Mouse (Mus musculus) megakaryocyte, embryonic 14.5 days (primary cell): ENCODE data around the gene 1600012H06Rik. TPM values are rescaled to one million over a fixed set of nuclear protein-coding genes. Genes with fewer than 3 reads are reported as not detected.
"Not testable (repeated sequence)": the region's sequence is repeated elsewhere in the genome, so short reads cannot be mapped to it uniquely, and the experiment has no call there.

ENCODE experiments used
- H3K27me3 ChIP-seq: replicated peaks from 2 replicates; pipeline ENCODE3; 2012; ENCODE audit warnings: inconsistent platforms
- H3K36me3 ChIP-seq: replicated peaks from 2 replicates; pipeline ENCODE3; 2012; ENCODE audit warnings: low read length, inconsistent platforms, mixed read lengths
- H3K4me1 ChIP-seq: 2 replicates; pipeline ENCODE4 v1.6.1; 2012; ENCODE audit warnings: inconsistent platforms
- H3K4me3 ChIP-seq: replicated peaks from 2 replicates; pipeline ENCODE3; 2012; ENCODE audit warnings: moderate library complexity, mild to moderate bottlenecking, inconsistent platforms
- H3K9me3 ChIP-seq: 2 replicates; pipeline ENCODE4 v1.6.1; 2012; ENCODE audit warnings: inconsistent platforms
- FLI1 ChIP-seq: IDR thresholded peaks from 2 replicates; pipeline ENCODE4 v1.6.1; 2012; ENCODE audit warnings: low read length, inconsistent platforms, mixed read lengths
- GATA1 ChIP-seq: IDR thresholded peaks from 3 replicates; pipeline ENCODE4 v1.6.1; 2012; ENCODE audit warnings: mixed read lengths, low read length, inconsistent platforms, borderline replicate concordance
- polyA plus RNA-seq: library from polyadenylated mRNA; stranded (reverse); fragments of >175 nt; gene quantifications from 2 replicates; pipeline ENCODE4 v1.2.3, GENCODE M21; 2012; ENCODE audit warnings: low replicate concordance; ENCODE audit not compliant: insufficient read depth

1600012H06Rik gene
- polyA plus RNA-seq, 1 experiment = 3.1 TPM

- H3K9me3 ChIP-seq = no peaks in the 10 kb centered on the region
- no peaks in the 10 kb centered on the region for H3K36me3 ChIP-seq
- peaks cover 9% of the 10 kb centered on the region for H3K4me1 ChIP-seq
- peaks cover 2% of the 10 kb centered on the region for H3K27me3 ChIP-seq
- no peak for TF ChIP-seq GATA1
- TF ChIP-seq FLI1 = no peak
- no peak overlapping the region for H3K4me3 ChIP-seq
Observed at GRCm38 (mm10) chr17:14912981-14913380, 30.0 kb upstream of the 1600012H06Rik start.

- TF ChIP-seq GATA1 (no peak), FLI1 (no peak)
- Histone ChIP-seq H3K27me3 (peaks cover 7% of the 10 kb centered on the region), H3K4me3 (no peak overlapping the region), H3K4me1 (peaks cover 14% of the 10 kb centered on the region), H3K36me3 (no peaks in the 10 kb centered on the region), H3K9me3 (no peaks in the 10 kb centered on the region)
Observed at GRCm38 (mm10) chr17:14914401-14914800, 28.6 kb upstream of the 1600012H06Rik start.

DNA sequence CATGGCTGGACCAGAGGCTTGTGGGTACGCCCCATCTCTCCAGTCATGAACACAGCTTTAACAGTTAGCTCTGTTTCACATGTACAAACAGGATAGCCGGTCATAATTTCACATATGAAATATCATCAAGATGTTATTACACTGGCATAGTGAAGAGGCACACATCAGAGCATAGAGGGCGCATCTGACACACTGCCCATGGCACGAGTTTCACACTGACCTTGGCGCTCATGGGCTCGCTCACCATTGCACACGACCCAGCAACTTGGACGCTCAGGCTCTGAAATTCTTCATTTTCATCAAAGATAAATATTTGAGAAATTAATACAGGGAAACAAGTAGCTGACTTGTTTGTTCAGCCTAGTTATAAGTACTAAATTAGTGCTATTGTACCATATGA lies 25.1 kb upstream of the 1600012H06Rik start:
- H3K9me3 ChIP-seq = no peaks in the 10 kb centered on the region
- TF ChIP-seq FLI1 (no peak), GATA1 (no peak)
- H3K4me1 ChIP-seq = peaks cover 21% of the 10 kb centered on the region
- H3K27me3 ChIP-seq = peaks cover 16% of the 10 kb centered on the region
- H3K36me3 ChIP-seq = no peaks in the 10 kb centered on the region
- H3K4me3 ChIP-seq = no peak overlapping the region

- Histone ChIP-seq H3K36me3 (no peaks in the 10 kb centered on the region), H3K4me3 (no peak overlapping the region), H3K27me3 (peaks cover 21% of the 10 kb centered on the region), H3K9me3 (no peaks in the 10 kb centered on the region), H3K4me1 (peaks cover 12% of the 10 kb centered on the region)
- TF ChIP-seq FLI1 (no peak), GATA1 (no peak)
Observed at GRCm38 (mm10) chr17:14921582-14921981, 21.4 kb upstream of the 1600012H06Rik start.

GRCm38 (mm10) chr17:14927644-14928218 lies 15.3 kb upstream of the 1600012H06Rik start:
- H3K4me1 ChIP-seq = peaks cover 12% of the 10 kb centered on the region
- peaks cover 5% of the 10 kb centered on the region for H3K27me3 ChIP-seq
- H3K9me3 ChIP-seq = peaks cover 15% of the 10 kb centered on the region
- no peak overlapping the region for H3K4me3 ChIP-seq
- TF ChIP-seq GATA1 (no peak), FLI1 (no peak)
- H3K36me3 ChIP-seq = no peaks in the 10 kb centered on the region

GRCm38 (mm10) chr17:14928631-14929030 lies 14.4 kb upstream of the 1600012H06Rik start:
- Histone ChIP-seq H3K9me3 (peaks cover 15% of the 10 kb centered on the region), H3K4me1 (peaks cover 12% of the 10 kb centered on the region), H3K4me3 (no peak overlapping the region), H3K27me3 (peaks cover 5% of the 10 kb centered on the region), H3K36me3 (no peaks in the 10 kb centered on the region)
- no peak for TF ChIP-seq FLI1
- TF ChIP-seq GATA1 = no peak

DNA sequence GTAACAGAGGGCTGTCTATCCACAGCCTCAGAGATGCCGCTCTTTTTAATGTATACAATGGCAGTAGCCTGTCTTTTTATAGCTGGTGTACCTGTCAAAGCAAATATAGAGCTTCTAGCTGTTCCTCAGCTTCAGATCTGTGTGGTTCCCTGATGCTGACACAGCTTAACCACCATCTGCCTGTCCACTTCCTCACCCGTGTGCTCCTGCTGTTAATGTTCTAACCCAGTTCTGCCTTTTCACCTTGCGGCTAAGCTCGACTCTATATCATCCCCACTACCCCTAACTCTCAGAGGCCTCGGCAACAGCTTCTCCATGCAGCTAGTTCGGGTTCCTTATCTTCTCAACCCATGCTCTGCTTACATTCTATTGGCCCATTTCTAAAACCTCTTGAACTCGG lies 12.3 kb upstream of the 1600012H06Rik start:
- peaks cover 1% of the 10 kb centered on the region for H3K27me3 ChIP-seq
- H3K36me3 ChIP-seq = no peaks in the 10 kb centered on the region
- peaks cover 12% of the 10 kb centered on the region for H3K4me1 ChIP-seq
- peaks cover 15% of the 10 kb centered on the region for H3K9me3 ChIP-seq
- no peak for TF ChIP-seq FLI1
- TF ChIP-seq GATA1 = no peak
- peak overlapping the region; percentile 59 for H3K4me3 ChIP-seq

DNA sequence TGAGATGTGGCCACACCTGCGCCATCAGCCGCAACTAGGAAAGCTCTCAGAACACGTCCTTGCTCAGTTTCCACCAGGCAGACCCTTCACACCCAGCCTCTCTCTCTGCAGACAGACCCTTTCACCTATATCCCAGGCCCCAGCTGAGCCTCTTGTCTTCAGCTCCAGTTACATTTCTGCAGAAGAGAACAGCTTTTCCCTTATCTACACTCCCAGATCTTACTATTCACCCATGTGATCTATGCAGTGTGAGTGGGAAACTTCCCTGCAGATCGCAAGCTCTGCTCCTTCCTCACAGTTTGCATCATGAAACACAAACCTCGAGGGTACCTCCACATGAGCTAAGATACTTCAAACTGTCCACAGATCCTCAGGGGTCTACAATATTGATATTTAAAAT lies 11.5 kb upstream of the 1600012H06Rik start:
- Histone ChIP-seq H3K4me3 (no peak overlapping the region), H3K9me3 (peaks cover 15% of the 10 kb centered on the region), H3K27me3 (peaks cover 1% of the 10 kb centered on the region), H3K36me3 (no peaks in the 10 kb centered on the region), H3K4me1 (peaks cover 12% of the 10 kb centered on the region)
- TF ChIP-seq GATA1 = no peak
- no peak for TF ChIP-seq FLI1

- peaks cover 13% of the 10 kb centered on the region for H3K4me1 ChIP-seq
- not testable (repeated sequence) for H3K36me3 ChIP-seq, H3K4me3 ChIP-seq, H3K27me3 ChIP-seq, H3K9me3 ChIP-seq
Observed at GRCm38 (mm10) chr17:14935280-14935679, 7.7 kb upstream of the 1600012H06Rik start.

DNA sequence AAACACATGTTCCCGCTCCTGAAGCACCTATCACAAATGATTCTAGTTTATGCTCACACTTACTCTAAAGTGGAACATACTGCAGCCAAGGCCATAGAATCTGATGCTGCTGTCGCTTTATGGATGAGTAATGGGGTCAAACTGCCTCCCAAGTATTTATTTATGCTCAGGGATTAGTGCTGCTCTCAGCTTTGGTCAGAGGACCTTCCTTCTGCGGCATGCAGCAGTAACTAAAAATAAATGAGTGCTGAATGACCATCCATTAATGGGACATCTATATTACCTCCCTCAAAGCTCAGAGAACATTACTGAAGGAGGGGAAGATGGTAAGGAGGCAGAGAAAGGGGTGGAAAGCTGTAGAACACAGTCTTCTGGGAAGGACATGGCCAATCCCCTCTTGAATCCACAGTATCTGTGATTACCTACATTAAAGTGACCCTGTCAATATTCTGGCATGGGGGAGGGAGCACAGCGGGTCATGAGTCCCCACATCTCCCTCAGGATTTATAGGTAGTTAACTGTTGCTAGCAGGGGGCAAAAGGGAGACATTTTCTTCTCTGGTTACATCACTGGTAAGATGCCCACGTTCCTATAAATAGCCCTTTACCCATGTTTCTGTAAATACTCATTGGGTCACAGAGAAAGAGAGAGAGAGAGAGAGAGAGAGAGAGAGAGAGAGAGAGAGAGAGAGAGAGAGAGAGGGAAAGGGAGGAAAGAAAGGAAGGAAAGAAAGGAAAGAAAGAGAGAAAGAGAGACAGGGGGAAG lies 7.0 kb upstream of the 1600012H06Rik start:
- no peak for TF ChIP-seq FLI1
- TF ChIP-seq GATA1 = no peak
- Histone ChIP-seq H3K27me3 (peaks cover 1% of the 10 kb centered on the region), H3K4me3 (no peak overlapping the region), H3K4me1 (peaks cover 12% of the 10 kb centered on the region), H3K36me3 (no peaks in the 10 kb centered on the region), H3K9me3 (no peaks in the 10 kb centered on the region)

DNA sequence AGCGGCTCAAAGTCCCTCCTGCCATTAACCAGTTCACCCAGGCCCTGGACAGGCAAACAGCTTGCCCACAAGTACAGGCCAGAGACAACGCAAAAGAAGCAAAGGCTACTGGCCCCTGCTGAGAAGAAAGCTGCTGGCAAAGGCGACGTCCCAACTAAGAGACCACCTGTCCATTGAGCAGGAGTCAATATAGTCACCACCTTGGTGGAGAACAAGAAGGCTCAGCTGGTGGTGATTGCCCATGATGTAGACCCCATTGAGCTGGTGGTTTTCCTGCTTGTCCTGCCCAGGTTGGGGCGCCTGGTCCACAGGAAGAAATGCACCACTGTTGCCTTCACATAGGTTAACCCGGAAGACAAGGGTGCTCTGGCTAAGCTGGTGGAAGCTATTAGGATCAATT lies 803 bp upstream of the 1600012H06Rik start:
- Histone ChIP-seq H3K4me1 (peaks cover 37% of the 10 kb centered on the region), H3K4me3 (peak overlapping the region; percentile 100), H3K36me3 (peaks cover 30% of the 10 kb centered on the region)
- not testable (repeated sequence) for H3K27me3 ChIP-seq, H3K9me3 ChIP-seq
